Mouse (Mus musculus): ENCODE results near the gene Gsdme.
A peak's percentile ranks its signal among the peaks of the same experiment; 100 is the strongest.

Gene Gsdme

GRCm38 (mm10) chr6:50244967-50245366, 18.7 kb downstream of the Gsdme start:
- DNase-seq (ENCODE audit: low spot score in 2 of 2), result no peak

GRCm38 (mm10) chr6:50244126-50244525, 19.5 kb downstream of the Gsdme start:
- DNase-seq (ENCODE audit: low spot score in 2 of 2), result no peak

GRCm38 (mm10) chr6:50240437-50240836, 23.2 kb downstream of the Gsdme start:
- DNase-seq (ENCODE audit: low spot score in 2 of 2), result no peak

- no peak for DNase-seq (ENCODE audit: low spot score in 2 of 2)
These were observed 23.8 kb downstream of the Gsdme start for GRCm38 (mm10) chr6:50239902-50240301.

GRCm38 (mm10) chr6:50237963-50238362, 25.7 kb downstream of the Gsdme start:
- no peak for DNase-seq (ENCODE audit: low spot score in 2 of 2)

GRCm38 (mm10) chr6:50232984-50233383, 30.7 kb downstream of the Gsdme start:
- DNase-seq (ENCODE audit: low spot score in 2 of 2), result no peak

GRCm38 (mm10) chr6:50231288-50231687, 32.4 kb downstream of the Gsdme start:
- no peak for DNase-seq (ENCODE audit: low spot score in 2 of 2)

GRCm38 (mm10) chr6:50228180-50228579, 35.5 kb downstream of the Gsdme start:
- no peak for DNase-seq (ENCODE audit: low spot score in 2 of 2)

GRCm38 (mm10) chr6:50225232-50225631, 38.4 kb downstream of the Gsdme start:
- no peak for DNase-seq (ENCODE audit: low spot score in 2 of 2)

- no peak for DNase-seq (ENCODE audit: low spot score in 2 of 2)
These were observed 40.1 kb downstream of the Gsdme start for GRCm38 (mm10) chr6:50223606-50224005.

GRCm38 (mm10) chr6:50222986-50223385, 40.7 kb downstream of the Gsdme start:
- no peak for DNase-seq (ENCODE audit: low spot score in 2 of 2)

- no peak for DNase-seq (ENCODE audit: low spot score in 2 of 2)
These were observed 41.3 kb downstream of the Gsdme start for GRCm38 (mm10) chr6:50222351-50222750.

GRCm38 (mm10) chr6:50220863-50221262, 42.8 kb downstream of the Gsdme start:
- peak in 1 of 2 experiments; percentile 23 for DNase-seq (ENCODE audit: low spot score in 2 of 2)

GRCm38 (mm10) chr6:50219066-50219465, 44.6 kb downstream of the Gsdme start:
- no peak for DNase-seq (ENCODE audit: low spot score in 2 of 2)

- no peak for DNase-seq (ENCODE audit: low spot score in 2 of 2)
These were observed 45.0 kb downstream of the Gsdme start for GRCm38 (mm10) chr6:50218628-50219027.

GRCm38 (mm10) chr6:50215986-50216385, 47.7 kb downstream of the Gsdme start:
- DNase-seq (ENCODE audit: low spot score in 2 of 2), result no peak

- DNase-seq (ENCODE audit: low spot score in 2 of 2), result no peak
These were observed 48.3 kb downstream of the Gsdme start for GRCm38 (mm10) chr6:50215373-50215745.

GRCm38 (mm10) chr6:50214711-50215372, 48.8 kb downstream of the Gsdme start:
- no peak for DNase-seq (ENCODE audit: low spot score in 2 of 2)

- no peak for DNase-seq (ENCODE audit: low spot score in 2 of 2)
These were observed 58.6 kb downstream of the Gsdme start for GRCm38 (mm10) chr6:50205093-50205492.

- DNase-seq (ENCODE audit: low spot score in 2 of 2), result no peak
These were observed 59.3 kb downstream of the Gsdme start for GRCm38 (mm10) chr6:50204356-50204755.

GRCm38 (mm10) chr6:50193851-50194250, 69.8 kb downstream of the Gsdme start:
- no peak for DNase-seq (ENCODE audit: low spot score in 2 of 2)

GRCm38 (mm10) chr6:50192822-50193221, 70.8 kb downstream of the Gsdme start:
- no peak for DNase-seq (ENCODE audit: low spot score in 2 of 2)

- no peak for DNase-seq (ENCODE audit: low spot score in 2 of 2)
These were observed 71.5 kb downstream of the Gsdme start for GRCm38 (mm10) chr6:50192169-50192568.

GRCm38 (mm10) chr6:50191605-50192004, 72.1 kb downstream of the Gsdme start:
- DNase-seq (ENCODE audit: low spot score in 2 of 2), result no peak

All from frontal cortex, postnatal 14 days (tissue).